Mouse (Mus musculus): ENCODE measurements at regions not wholly inside any gene's neighbourhood (a gene's known extent, or its start where the extent isn't known, plus 50 kb on each side); places are given as distances from the start of the nearest gene placed in this dataset.
A peak's percentile ranks its signal among the peaks of the same experiment; 100 is the strongest.

- no peak for ATAC-seq (ENCODE audit: insufficient number of reproducible peaks, low FRiP score, low TSS enrichment)
Observed at GRCm38 (mm10) chr16:73835715-73836440, 575.7 kb downstream of the Robo2 start.

GRCm38 (mm10) chr16:73821387-73822338 is 590.0 kb downstream of the Robo2 start:
- no peak for ATAC-seq (ENCODE audit: insufficient number of reproducible peaks, low FRiP score, low TSS enrichment)

GRCm38 (mm10) chr16:73804572-73804971 is 607.1 kb downstream of the Robo2 start:
- no peak for ATAC-seq (ENCODE audit: insufficient number of reproducible peaks, low FRiP score, low TSS enrichment)

- no peak for ATAC-seq (ENCODE audit: insufficient number of reproducible peaks, low FRiP score, low TSS enrichment)
Observed at GRCm38 (mm10) chr16:73796528-73797171, 615.0 kb downstream of the Robo2 start.

- no peak for ATAC-seq (ENCODE audit: insufficient number of reproducible peaks, low FRiP score, low TSS enrichment)
Observed at GRCm38 (mm10) chr16:73785074-73785438, 626.6 kb downstream of the Robo2 start.

- ATAC-seq (ENCODE audit: insufficient number of reproducible peaks, low FRiP score, low TSS enrichment), result no peak
Observed at GRCm38 (mm10) chr16:73784296-73785073, 627.1 kb downstream of the Robo2 start.

- ATAC-seq (ENCODE audit: insufficient number of reproducible peaks, low FRiP score, low TSS enrichment), result no peak
Observed at GRCm38 (mm10) chr16:73772454-73772853, 639.2 kb downstream of the Robo2 start.

GRCm38 (mm10) chr16:73770440-73770856 is 641.2 kb downstream of the Robo2 start:
- ATAC-seq (ENCODE audit: insufficient number of reproducible peaks, low FRiP score, low TSS enrichment), result no peak; the same call in 1 of the 2 replicates

- ATAC-seq (ENCODE audit: insufficient number of reproducible peaks, low FRiP score, low TSS enrichment), result no peak
Observed at GRCm38 (mm10) chr16:73769729-73770128, 641.9 kb downstream of the Robo2 start.

- ATAC-seq (ENCODE audit: insufficient number of reproducible peaks, low FRiP score, low TSS enrichment), result no peak
Observed at GRCm38 (mm10) chr16:73768706-73769105, 642.9 kb downstream of the Robo2 start.

- ATAC-seq (ENCODE audit: insufficient number of reproducible peaks, low FRiP score, low TSS enrichment), result no peak
Observed at GRCm38 (mm10) chr16:73765184-73765583, 646.4 kb downstream of the Robo2 start.

- ATAC-seq (ENCODE audit: insufficient number of reproducible peaks, low FRiP score, low TSS enrichment), result no peak
Observed at GRCm38 (mm10) chr16:73760921-73761320, 650.7 kb downstream of the Robo2 start.

GRCm38 (mm10) chr16:73758872-73759271 is 652.8 kb downstream of the Robo2 start:
- no peak for ATAC-seq (ENCODE audit: insufficient number of reproducible peaks, low FRiP score, low TSS enrichment)

- ATAC-seq (ENCODE audit: insufficient number of reproducible peaks, low FRiP score, low TSS enrichment), result no peak
Observed at GRCm38 (mm10) chr16:73754302-73754701, 657.3 kb downstream of the Robo2 start.

GRCm38 (mm10) chr16:73728297-73728696 is 683.3 kb downstream of the Robo2 start:
- no peak for ATAC-seq (ENCODE audit: insufficient number of reproducible peaks, low FRiP score, low TSS enrichment)

- no peak for ATAC-seq (ENCODE audit: insufficient number of reproducible peaks, low FRiP score, low TSS enrichment)
Observed at GRCm38 (mm10) chr16:73719691-73720090, 691.9 kb downstream of the Robo2 start.

- ATAC-seq (ENCODE audit: insufficient number of reproducible peaks, low FRiP score, low TSS enrichment), result no peak
Observed at GRCm38 (mm10) chr16:73716301-73716700, 695.3 kb downstream of the Robo2 start.

GRCm38 (mm10) chr16:73707051-73707450 is 704.6 kb downstream of the Robo2 start:
- ATAC-seq (ENCODE audit: insufficient number of reproducible peaks, low FRiP score, low TSS enrichment), result no peak

- peak; percentile 56; the same call in 1 of the 2 replicates for ATAC-seq (ENCODE audit: insufficient number of reproducible peaks, low FRiP score, low TSS enrichment)
Observed at GRCm38 (mm10) chr16:73689274-73689673, 722.4 kb downstream of the Robo2 start.

GRCm38 (mm10) chr16:73679804-73680203 is 731.8 kb downstream of the Robo2 start:
- no peak for ATAC-seq (ENCODE audit: insufficient number of reproducible peaks, low FRiP score, low TSS enrichment)

Data from cerebellum, adult (tissue).